Mouse (Mus musculus): ENCODE measurements around the gene Slco3a1. TPM values are rescaled to one million over a fixed set of nuclear protein-coding genes. Genes with fewer than 3 reads are reported as not detected.
A peak's percentile ranks its signal among the peaks of the same experiment; 100 is the strongest.

Slco3a1 gene
- total and polyA plus RNA-seq, 3 experiments, result 24.8 to 46.8 (median 40.1) TPM

DNA sequence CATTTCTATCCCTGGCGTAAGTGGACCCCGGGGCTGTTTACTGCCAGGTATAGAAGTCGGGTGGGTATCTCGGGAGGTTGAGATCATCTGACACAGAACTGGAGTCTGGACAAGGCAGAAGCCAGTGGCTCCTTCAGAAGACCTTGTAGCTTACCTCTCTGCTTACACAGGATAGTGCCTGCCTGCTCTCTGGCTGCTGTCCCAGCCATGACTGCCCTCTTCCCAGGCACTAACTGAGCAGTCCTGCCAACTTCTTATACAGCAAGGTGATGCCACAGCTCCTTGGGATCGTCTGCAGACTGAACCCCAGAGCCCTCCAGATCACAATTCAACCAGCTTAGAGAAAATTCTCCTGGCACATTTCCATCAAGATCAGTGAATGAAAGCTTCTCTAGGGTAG is 26.4 kb downstream of the Slco3a1 start:
- no peak for DNase-seq

DNA sequence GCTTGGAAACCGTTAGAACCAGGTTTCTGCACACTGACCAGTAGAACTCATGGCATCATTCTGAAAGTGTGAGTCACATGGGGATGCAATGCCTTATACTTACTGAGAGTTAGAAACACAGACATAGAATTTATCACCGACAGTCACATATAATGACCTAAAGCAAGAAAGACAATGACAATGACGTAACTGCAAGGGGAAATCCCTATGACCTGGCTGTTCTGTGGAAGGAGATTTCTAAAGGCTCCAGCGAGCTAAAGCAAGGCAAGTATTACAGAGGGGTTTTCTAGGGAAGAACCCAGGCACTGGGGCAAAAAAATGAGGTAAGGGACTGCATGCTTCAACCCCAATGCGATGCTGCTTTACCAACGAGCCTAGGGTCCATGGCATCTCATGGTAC is 26.9 kb downstream of the Slco3a1 start:
- DNase-seq, result no peak

DNA sequence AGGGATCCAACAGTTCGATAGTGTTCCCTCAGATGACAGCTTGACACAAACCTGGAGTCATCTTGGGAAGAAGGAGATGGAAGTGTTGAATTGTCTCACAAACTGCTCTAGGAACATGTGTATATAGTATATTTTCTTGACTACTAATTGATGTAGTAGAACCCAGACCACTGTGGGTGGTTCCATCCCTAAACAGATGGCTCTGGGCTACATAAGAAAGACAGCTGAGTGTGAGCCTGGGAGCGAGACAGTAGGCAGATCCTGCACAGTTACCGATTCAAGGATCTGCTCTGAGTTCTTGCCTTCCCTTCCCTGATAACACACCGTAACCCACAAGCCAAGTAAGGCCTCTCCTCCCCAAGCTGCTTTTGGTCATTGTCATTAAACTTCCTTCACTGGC is 28.6 kb downstream of the Slco3a1 start:
- DNase-seq, result no peak

DNA sequence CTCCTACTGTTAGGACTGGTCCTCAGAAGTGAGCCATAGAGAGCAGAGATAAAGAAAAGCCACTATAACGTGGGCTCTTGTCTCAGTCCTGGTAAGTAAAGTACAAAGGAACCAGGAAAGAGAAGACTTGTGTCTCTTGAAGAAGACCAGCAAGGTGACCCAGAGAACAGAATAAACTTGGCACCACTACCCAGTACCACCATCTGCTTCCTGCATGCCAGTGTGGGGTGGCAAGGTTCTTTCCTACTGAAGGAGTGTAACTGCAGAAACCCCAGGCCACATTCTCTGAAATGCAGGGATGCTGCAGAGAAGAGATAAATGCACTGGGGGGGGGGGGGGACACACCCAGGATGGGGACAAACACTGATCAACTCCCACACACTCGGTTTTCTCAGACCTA is 29.0 kb downstream of the Slco3a1 start:
- no peak for DNase-seq

DNA sequence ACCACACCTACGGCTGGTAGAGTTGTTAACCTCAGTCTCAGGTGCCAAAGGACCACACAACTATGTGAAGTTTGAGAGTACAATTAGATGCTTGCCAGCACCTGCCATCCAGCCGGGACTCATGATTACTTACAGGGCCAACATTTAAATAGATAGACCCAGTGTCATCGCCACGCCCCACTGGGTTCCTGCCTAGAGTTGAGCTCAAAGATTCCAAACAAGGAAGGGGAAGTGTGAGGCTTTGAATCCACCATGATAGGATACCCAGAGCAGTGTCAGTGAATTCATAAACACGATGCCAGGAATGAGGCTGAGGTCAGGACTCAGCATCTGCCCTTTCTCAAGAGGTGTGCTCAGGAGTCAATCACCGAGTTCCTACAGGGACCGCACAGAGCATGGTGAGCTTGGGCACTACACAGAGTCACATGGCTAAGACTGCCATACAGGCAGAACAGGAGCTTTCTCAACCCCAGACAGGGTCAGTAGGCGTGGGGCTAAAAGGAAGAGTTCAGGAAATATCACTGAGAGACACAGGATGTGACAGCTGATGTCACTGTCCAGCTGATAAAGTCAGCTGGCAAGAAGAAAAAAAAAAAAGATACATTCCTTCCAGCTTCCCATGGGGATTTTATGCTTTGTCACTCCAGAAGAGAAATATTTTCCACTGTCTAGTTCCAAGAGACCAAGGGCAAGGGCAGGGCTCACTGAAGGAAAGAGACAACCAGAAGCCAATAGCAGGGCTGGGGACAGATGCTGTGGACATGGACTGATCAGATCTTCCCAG is 30.2 kb downstream of the Slco3a1 start:
- peak; percentile 45 for DNase-seq

DNA sequence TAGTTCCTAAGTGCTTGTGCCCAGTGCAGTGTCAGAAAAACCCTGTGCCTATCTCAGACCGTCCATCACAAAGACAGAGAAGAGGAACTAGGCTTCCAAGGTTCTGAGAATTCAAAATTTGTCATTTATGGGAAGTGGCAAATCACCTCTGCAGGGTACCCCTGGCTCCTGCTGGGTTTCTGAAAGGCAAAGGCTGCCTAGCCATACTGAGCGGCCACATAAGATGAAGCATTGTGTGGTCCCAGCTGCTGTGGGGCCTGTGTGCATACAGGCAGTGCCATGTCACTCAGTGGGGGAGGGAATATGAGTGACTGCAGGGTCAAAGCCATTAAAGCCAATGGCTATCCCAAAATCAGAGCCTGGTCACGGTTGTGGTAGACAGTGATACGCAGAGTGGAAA is 31.5 kb downstream of the Slco3a1 start:
- no peak for DNase-seq

DNA sequence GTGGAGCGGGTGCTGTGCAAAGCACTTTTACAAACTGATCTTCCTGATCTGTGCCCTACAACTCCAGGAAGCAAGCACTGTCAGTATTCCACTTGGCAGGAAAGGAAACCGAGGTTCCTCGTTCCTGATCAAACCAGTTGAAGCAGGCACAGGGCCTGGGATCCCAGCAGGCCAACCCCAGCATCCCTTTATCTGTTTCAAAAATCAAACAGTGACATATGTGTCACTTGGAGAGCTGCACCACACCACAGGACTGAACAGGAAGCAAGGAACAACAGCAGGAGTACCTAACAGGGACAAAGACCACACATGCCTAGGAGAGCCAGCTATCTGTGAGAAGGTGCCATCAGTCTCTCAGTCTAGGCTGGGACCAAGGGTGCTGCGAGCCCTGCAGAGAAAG is 32.3 kb downstream of the Slco3a1 start:
- DNase-seq, result no peak

DNA sequence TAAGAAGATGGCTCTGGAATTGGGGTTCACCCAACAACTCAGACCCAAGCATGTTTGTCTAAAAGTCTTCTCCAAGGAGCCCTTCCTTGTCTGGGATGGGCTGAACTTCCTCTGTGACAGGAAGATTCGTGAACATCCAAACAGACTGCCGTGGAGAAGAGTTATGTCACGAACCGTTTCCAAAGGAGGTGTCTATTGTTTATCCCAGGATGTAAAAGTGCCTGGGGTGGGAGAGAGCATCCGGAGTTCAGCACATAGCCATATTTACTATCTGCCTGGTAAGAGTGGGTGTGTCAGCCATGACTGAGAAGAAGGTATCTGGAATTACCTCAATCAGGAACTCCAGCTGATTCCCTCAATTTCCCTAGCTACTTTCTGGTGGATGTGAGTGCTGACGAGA is 35.2 kb downstream of the Slco3a1 start:
- DNase-seq, result no peak

DNA sequence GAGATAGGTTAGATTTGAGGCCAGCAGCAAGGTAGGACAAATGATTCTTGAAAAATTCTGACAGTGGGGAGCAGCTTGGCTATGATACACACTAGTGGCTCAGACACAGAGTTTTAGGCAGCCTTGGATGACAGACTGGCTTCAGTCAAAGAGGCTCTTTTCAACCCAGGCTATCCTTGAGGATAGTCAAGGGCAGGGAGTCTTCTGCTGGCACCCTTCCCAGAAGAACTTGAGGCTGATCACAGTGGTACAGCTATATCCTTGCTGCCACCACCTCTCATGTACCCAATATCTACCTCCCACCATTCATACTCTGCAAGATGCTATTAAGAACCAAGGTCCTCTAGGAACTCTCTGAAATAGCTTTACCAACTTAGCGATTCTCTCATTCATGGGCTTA is 35.8 kb downstream of the Slco3a1 start:
- no peak for DNase-seq

DNA sequence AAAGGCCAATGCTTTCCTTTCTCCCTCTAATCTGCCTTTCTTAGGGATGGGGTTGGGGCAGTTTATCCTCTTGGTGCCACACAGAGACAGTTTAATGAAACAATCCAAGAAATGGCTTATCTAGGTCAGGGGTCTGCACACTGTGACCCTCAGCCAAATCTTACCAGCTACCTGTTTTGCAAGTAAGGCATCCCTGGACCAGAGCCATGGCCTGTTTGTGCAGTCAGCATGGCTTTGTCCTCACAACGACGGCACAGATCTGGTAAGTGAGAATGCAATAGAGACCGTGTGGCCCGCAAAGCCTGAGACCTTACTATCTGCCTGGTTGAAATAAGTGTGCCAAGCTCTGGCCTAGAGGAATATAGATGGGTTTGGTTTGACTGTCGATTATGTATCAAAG is 36.3 kb downstream of the Slco3a1 start:
- DNase-seq, result no peak

DNA sequence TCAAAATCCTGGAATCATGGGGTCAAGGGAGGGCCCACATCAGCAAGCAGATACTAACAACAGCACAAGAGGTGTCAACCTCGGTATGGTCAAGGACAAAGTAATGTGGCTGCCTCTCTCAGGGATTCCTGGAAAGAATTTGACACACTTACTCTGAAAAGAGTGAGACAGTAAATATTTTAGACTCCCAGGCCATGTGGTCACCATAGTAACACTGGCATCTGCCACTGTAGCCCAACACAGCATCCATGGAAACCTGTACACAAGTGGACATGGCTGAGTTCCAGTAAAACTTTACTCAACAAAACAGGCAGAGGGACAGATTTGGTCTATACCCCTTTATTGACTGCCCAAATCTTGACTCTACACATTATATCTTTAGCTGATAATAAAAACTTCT is 43.9 kb downstream of the Slco3a1 start:
- no peak for DNase-seq

DNA sequence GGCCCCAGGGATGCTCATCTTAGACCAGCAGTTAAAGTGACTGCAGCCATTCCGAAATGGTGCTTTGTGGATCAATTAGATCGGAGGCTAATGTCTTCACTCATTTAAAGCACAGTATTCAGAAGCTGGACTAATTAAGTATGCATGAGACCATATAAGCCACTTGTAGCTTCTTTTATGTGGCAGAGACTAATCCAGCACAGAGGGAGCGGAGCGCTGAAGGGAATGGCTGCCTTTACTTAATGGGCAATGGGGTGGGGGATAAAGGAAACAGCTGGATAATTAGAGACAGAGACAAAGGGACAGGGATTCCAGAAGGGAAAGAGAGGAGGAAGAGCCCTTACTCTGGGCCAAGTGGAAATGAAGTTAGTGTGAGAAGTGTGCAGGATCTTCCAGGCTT is 46.4 kb downstream of the Slco3a1 start:
- DNase-seq, result no peak

DNA sequence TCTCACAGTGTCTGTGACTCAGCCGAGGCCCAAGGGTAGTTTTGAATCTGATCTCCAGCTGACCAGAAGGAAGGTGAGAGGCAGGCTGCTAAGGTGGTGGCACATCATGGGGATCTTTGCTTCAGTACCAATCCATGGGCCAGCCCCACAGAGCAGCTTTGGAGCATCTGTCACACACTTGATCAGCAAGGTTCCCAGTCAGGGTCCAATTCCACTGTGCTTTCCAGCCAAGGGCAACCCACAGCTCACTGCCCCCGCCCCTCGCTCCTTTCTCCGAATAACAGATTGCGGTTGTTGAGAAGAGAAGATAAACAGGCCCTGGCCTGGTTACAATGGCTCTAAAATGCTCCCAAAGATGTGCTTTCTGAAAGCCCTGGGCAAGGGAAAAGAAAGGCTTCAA is 47.7 kb downstream of the Slco3a1 start:
- no peak for DNase-seq

DNA sequence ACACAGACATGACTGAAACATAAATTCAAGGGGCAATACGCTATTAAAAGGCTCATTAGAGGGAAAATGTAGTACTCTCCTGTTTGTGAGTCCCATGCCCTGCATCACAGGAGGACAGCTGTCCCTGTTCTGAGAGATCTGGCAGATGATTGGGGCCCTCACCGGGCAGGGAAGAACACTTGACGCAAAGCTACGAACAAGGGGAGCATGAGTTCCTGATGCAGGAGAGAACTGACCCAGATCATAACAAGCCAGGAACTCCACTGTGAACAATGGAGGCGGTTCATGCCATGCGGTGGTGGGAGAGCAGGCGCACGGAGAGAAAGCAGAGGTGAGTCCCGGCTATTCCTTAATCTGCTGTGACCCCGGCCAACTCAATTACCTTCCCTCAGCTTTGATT is 48.9 kb downstream of the Slco3a1 start:
- no peak for DNase-seq

DNA sequence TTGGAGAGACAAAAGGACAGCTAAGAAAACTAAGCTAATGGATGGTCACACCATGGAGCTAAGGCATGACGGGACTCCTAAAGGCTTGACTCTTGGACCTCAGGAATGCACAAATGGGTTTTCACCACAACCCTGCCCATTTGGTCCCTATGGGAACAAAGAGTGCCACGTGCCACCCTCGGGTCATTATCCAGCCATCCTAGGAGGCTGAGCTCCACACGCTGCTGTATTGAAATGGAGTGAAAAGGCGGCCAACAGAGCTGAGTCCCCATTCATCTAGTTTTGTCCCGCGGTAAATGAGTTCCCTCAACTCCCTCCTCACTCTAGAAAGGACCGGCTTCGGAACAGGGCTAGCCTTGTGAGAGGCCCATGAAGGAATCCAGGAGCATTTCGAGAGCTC is 53.4 kb downstream of the Slco3a1 start:
- DNase-seq, result no peak

DNA sequence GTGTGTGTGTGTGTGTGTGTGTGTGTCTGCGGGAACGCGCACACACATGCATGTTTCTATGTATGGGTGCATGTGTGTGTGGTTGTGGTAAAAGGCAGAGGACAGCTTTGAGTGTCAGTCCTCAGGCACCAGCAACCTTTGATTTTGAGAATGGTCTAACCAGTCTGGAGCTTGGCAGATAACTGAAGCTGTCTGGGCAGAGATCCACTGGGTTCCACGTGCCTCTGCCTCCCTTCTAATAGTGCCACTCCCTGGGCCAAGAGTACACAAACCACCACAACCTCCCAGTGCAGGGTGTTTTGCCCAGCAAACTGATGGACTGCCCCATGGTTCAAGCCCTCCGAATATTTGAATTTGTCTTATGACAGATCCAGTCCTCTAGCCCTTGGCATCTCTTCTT is 55.1 kb downstream of the Slco3a1 start:
- DNase-seq, result no peak

DNA sequence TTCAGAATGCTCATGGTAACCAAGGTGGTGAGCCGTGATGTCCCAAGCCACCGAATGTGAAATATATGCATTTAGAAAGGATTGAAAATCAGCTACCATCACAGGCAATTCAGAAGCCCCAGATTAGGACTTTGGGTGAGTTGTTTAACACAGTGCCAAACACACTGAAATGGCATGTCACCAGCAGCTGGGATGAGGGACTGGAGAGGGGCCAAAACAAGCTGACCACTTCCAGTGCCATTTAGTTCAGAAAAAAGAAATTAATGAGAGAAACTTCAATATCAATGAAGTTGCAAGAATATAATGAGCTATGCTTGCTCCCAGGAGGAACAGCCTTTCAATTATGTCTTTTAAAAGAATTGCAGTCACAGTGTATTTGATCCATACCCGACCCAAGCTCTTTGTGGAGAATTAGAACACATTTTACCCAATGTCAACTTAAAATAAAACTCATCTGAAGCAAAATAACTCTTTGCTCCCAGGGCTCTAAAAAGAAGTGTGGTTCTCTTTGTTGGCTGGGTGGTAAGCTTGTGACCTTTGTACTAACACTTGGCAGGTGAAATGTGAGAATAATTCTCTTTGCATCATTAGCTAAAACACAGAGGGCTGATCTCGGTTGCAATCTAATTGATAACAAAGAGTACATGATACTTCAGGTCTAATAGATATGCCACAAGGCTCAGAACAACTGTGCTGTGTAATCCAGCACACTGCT is 56.2 kb downstream of the Slco3a1 start:
- DNase-seq, result no peak

DNA sequence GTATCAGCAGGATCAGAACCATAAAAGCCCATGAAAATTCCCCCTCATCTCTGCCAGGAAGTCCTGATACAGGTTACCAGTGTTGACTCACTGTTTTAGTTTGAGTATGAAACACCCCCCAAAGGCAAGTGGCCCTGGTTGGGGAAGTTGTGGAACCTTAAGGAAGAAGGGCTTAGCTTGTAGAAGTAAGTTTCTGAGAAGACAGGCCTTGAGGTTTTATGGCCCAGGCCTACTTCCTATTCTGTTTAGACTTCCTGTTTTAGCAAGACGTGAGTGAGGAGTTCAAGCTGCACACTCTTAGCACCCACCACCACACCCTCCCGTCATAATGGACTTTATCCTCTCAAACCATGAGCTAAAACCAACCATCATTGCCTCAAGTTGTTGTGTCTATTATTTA is 57.4 kb downstream of the Slco3a1 start:
- no peak for DNase-seq

DNA sequence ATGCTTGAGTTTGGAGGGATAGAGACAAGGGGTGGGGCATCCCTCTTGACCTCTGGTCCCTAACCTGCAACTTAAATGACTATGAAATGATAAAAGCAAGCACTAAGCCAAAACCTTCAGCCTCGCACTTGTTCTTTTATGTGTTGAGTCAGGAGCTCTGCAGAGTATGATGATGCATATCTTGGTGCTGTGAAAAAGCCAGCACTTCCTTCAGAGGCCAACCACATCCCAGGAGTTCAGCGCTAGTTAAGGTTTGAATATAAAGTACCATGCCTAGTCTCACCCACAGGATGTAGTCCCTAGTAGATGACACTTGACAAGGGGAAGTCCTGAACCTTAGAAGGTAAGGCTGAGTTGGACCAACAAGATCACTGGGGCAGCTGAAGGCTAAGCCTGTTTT is 59.1 kb downstream of the Slco3a1 start:
- DNase-seq, result no peak

DNA sequence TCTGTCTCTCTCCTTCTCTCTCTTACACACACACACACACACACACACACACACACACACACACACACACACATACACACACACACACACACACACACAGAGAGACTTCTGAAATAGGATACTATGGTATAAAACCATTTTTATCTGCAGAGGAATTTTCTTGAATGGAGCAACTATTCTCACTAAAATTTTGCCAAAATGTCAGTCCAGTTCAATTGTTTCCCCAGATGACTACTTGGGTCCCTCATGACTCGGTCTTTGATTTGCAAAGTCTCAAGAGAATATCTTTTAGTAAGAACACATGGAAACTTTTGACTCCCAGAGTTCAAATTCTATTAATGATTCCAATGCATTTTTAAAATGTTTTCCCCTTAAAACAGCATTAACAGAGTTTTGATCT is 60.8 kb downstream of the Slco3a1 start:
- DNase-seq, result no peak

DNA sequence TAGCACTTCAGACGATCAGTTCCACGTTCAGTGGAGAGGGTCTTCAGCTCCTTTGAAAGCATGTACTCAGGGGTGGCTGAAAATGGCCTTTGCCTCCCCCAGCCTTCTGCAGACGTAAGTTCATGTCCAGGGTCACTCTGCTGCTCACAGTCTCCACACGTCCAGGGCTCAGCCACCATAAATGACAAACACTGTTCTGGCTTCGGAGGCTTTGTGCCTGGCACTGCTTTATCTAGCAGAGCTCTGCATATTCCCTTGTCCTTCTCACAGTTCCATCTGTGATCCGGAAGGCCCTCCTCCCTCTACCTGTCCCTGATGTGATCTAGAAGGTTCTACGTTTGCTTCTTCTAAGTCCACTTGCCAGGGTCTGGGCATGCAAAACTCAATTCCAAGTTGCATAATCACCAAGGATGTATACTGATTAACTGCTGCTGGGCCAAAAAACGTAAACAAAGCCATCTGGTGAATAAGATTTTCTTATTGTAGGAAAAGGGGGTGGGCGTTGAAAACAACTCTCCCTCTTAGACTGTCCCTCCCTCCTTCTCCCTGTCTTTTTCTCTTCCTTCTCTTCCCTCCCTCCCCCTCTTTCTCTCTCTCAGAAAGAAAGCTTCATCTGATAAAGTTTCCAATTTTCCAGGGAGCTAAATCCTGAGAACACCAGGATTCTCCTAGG is 62.8 kb downstream of the Slco3a1 start:
- DNase-seq, result no peak

DNA sequence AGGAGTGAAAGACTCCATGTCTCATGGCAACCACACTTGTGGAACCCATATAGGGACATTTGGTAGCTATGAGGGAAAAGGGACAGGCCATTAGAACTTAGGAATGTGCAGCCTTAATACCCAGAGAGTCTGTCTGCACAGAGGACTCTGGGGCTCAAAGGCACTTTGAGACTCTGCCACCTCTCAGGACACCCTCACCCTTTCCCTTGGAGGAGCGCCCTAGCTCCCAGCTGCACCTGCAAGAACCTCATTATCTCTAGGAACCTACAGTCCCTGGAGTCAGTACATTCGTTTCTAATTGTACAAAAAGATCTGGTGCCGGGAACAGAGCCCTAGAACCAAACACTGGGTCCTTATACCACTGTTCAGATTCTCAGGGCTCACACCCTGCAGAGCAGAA is 66.4 kb downstream of the Slco3a1 start:
- no peak for DNase-seq

DNA sequence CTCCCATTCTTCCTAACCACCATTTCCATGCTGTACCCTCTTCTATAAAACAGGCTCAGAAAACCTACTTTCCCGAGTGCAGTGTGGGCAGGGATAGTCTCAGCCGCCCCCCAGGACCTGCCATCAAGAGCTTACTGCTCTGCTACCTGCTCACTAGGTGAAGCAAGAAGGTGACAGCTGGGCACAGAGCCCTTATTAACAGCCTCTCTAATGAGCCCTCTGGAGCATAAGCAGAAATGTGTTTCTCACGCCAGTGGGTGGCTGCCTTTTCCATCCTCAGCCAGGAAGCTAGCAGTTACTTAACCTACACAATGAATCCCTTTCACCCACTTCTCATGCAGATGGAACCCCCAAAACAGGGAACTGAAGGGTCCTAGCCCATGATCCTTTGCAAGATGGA is 66.9 kb downstream of the Slco3a1 start:
- DNase-seq, result no peak
